Mouse (Mus musculus) left cerebral cortex, postnatal 10 days (tissue): Measurements from ENCODE around the gene Fam19a2. TPM values are rescaled to one million over a fixed set of nuclear protein-coding genes. Genes with fewer than 3 reads are reported as not detected.

Experiments used
- DNase-seq, 2 experiments: peaks; one replicate each; pipeline ENCODE4 v3.0.0; 2021 to 2022; ENCODE audit warnings: low spot score in 2 of 2, mixed read lengths in 1 of 2; ENCODE audit errors: extremely low spot score in 1 of 2
- intact Hi-C: fragments of 180-260 bp; cut with DNase I; formaldehyde crosslinking; loops from one replicate; pipeline ENCODE4 v1.15.1; 2025
- total RNA-seq, 2 experiments: library from RNA; stranded (reverse); gene quantifications; 2 replicates each; pipeline ENCODE4 v1.2.3; 2021

Gene Fam19a2
- total RNA-seq, 2 experiments from 2014 or later, result 93.2 to 99.7 TPM

DNA sequence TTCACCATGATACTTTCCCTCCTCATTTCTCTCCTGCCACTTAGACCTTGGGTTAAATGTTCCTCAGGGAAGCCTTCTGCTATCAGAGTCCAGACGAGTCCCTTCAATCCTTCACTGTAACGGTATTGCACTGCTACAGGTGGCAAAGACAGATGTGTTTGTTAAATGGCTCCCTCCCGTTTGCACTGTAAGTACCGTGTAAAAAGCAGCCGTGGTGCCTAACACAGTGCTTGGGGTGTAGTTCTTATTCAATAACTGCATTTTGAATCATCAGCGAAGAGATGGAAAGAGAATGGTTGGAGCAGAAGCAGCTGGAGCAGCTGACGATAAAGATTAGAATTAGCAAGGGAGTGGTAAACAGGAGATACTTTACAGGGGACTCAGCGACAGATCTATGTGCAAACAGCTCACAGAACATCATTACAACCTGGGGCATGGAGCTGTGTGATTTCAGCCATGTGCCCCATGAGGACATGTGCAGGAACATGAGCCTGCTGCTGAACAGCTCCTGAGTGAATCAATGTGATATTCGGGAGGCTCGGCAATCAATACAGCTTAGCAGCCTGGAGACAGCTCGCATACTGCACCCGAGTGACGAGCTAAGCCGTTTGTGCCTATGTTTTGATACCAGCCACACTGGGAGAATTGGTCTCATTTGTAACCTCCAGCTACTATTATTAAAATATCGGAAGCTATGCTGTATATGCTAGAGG, 103.5 kb downstream of the Fam19a2 start:
- intact Hi-C loops, result no loop called here
- no peak for DNase-seq

DNA sequence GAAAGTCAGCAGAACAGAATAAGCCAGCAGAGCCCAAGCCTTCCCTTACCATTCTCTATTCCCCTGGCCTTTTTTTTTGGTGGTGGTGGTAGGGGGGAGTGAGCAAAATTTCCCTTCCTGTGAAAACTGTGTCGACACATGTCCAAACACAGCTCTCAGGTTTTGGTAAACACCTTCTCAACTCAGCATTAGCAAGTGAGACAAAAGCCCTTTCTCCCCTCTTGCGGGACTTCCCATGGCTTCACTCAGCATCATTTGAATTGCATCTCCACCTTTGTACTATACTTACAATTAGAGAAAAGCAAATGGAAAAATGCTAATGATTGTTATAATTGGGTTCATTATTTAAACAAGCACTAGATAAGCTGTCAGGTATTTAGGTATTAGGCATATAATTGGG, 119.5 kb downstream of the Fam19a2 start:
- no peak for DNase-seq
- intact Hi-C loops, result no loop called here

DNA sequence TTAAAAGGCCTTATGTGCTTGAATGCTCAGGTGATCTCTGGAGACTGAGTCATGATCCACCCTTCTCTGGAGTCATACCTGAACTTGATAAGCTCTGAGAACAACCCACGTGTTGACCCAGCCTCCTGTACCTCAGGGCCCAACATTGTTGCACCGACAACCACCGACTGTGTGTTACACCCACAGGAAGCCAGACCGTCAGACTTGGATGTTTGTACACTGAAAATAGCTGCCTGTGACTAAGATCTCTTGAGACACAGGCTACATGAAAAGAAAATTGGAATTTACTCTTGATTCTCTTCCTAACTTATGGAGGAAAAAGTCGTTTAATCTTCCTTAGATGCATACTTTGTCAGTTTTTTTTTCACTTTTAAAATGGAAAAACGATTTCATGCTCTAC, 121.8 kb downstream of the Fam19a2 start:
- intact Hi-C loops, result no loop called here
- no peak for DNase-seq

DNA sequence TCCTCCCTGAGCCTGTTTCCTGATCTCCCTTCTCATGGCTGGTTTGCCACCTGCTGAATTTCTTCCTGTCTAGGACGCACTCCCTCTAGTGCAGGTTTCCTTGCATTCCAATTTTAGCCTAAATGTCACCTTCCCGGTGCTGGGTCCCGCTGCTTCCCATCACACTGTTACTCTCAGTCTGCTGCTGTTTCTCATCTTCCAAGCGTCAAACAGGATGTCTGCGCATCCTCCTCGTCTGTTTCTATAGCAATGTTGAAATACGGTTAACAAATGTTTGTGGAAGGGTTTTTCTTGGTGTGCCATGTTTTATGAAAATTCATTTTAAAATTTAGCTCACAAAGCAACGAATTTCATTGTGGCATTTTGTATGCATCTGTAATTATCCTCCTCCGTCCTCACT, 131.6 kb downstream of the Fam19a2 start:
- intact Hi-C loops, result no loop called here

DNA sequence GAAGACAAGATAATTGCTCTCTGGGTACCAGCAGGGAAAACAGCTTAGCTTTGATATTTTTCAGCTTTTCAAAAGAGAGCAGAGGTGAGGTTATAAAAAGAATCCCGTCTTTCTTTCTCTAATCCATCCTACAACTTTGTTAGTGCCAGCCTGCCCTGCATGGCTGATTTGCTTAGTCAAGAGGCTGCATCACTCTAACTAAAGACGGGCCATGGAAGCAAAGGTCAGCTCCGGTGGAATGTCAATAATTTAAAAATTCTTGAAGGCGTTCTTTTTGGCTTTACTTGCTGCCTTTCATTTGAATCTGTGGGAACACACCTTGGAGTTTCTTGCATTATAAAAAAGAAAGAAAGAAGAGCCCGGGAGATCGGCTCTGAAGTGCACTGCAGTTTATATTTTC, 134.3 kb downstream of the Fam19a2 start:
- no peak for DNase-seq
- intact Hi-C loops, result no loop called here

More for the DNA sequence above, 131.6 kb downstream of the Fam19a2 start:
- DNase-seq, result peak in 1 of 2 experiments; percentile 18

DNA sequence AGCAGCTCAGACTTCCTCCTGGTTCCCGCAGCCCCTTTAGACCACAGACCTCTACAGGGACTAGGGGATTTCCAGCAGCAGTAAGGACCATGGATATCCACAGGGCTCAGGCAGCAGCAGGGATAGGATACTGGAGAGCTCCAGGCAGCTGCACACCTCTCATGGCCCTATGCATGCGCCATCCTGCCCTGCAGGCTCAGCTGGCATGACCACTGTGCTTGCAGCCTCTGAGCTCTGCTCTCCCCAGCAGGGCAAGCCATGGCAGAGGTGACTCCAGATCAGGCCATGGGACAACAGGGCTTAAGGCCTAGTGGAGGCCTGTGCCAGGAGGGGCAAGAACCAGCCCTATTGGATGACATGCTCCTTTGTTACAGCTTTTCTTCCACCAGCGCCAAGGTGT, 137.4 kb downstream of the Fam19a2 start:
- DNase-seq, result peak in 1 of 2 experiments; percentile 19
- intact Hi-C loops, result no loop called here

DNA sequence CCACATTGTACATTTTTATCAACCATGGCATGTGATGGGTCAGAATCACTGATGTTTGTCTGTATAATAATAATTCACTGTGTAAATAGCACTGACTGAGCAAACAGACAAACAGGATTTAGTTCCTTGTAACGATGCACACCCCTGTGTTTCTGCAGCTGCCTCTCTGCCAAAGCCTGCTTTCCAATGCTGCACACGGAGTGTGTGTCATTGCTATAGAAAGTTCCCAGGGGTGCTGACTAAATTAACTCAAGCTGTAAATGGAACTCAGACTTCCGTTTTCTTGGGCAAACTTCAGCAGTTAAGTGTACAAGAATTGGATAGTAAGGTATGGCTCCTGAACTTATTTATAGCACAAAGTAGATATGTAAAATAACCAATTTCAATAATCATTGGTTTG, 138.7 kb downstream of the Fam19a2 start:
- intact Hi-C loops, result no loop called here
- no peak for DNase-seq

DNA sequence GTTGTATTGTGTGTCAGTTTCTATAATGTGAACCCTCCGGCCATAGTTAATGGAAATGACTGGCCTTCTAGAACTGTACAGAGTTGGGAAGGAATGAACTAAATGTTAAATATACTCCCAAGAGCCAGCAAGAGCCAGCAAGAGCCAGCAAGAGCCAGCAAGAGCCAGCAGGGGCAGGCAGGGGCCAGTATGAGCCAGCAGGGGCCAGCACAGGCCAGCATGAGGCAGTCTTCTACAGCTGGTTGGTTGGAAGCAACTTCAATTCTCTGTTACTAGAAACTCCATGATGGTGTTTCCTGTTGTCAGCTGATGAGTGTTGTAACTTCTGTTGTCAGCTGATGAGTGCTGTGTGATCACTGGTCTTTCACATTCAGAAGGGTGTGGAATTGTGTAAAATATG, 151.2 kb downstream of the Fam19a2 start:
- DNase-seq, result no peak
- intact Hi-C loops, result no loop called here

DNA sequence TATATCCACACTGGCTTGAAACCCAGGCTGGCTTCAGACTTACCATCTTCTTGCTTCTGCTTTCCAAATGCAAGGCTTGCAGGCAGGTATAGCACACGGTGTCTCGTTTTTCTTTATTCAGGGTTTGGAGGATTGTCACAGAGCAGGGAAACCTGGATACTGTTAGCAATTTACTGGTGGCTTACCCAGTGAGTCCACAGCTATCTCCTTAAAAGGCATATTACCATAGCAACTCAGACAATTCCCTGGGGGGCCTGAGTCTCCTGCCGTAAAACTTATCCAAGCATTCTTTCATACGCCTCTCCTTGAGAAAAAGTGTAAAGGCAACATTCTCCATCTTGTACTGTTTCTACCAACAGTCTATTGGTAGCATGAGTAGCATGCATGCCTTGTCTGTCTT, 152.2 kb downstream of the Fam19a2 start:
- intact Hi-C loops, result no loop called here
- no peak for DNase-seq

DNA sequence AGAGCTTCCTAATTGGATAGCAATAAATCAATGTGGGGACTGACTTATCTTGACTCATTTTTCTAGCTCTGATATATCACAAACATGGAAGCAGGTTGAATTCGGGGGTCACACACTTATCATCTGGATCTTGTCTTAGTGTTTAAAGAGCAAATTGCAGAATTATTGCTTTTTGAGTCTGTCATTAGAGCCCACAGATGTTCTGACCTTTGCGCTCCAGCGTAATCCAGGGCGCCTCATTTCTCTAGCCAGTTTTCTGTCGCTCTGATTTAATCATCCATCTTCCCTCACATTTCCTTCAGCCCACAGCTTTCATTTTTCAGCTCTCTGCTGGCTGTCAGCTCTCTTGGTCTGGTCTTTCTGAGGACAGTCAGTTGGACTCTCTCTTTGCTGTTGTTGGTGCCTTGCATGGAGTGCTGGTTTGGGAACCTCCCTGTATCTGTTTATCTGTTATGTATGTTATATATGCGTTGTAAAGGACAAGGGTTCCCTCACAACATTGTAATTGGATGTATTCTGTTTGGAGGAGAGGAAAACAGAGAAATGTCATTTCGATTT, 154.9 kb downstream of the Fam19a2 start:
- intact Hi-C loops, result no loop called here
- no peak for DNase-seq

DNA sequence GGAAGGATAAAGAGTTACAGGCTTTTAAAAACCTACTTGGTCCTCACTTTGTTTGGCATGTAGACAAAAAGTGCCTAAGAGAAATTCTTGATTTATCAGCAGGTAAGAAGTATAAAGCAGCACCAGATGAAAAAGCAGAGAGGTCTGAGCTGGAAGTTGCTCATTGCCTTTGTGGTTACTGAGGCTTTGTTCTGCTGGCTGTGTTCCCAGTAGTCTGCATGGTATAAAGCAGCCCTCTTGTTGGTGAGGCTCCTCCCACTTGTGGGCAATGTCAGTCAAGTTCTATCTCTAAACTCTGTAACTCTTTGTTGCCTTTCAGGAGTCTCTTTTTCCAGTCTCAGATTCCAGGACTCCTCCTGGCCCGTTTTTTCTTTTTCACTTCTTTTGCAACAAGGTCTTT, 156.5 kb downstream of the Fam19a2 start:
- intact Hi-C loops, result no loop called here
- DNase-seq, result peak in 1 of 2 experiments; percentile 16

DNA sequence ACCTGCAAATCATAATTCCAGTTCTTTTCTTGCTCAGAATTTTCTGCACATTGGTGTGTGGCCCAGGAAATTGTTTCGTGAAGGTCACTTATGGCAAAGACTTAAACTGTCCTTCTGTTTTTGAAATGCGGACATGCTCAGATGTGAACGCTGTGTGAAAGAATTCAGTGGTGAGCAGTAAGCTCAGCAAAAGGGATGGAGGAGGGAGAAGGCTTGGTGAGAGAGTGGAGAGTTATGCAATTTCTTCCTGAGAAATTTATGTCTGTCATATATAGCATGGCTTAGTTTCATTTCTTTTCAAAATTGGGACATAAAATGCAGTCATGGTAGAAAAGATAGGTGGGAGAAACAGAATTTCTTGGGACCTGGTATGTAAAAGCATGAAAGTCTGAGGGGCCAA, 160.7 kb downstream of the Fam19a2 start:
- intact Hi-C loops, result no loop called here
- no peak for DNase-seq

DNA sequence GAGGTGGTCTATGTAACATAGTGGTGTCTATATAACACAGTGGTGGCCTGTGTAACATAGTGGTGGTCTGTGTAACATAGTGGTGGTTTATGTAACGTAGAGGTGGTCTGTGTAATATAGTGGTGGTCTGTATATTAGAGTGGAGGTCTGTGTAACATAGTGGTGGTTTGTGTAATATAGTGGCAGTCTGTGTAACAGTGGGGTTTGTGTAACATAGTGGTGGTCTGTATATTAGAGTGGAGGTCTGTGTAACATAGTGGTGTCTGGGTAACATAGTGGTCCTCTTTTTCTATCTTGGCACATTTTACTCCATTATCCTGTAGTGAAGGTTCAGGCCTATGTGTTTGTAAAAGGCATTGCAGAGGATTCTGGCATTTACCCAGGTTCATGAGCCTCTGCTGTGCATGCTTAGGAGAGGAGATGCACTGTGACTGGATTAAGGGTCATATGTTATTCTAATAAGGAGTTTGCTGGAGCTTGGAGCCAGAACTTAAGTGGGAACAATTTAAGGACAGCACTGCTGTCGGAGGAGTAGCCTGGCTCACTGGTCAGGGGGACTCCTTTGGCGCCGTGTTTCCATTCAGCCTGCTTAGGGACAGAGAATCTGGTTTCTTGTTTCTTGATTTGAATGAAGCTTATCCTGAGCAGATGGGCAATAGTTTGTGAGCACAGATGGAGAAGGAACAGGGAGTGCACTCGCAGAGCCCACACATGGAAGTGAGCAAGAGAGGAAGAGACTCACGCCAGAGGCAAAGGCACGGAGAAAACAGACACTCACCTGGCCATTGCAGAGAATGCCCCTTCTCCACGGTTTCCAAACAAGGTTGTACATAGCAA, 162.9 kb downstream of the Fam19a2 start:
- intact Hi-C loops, result no loop called here
- DNase-seq, result peak in 1 of 2 experiments; percentile 36

DNA sequence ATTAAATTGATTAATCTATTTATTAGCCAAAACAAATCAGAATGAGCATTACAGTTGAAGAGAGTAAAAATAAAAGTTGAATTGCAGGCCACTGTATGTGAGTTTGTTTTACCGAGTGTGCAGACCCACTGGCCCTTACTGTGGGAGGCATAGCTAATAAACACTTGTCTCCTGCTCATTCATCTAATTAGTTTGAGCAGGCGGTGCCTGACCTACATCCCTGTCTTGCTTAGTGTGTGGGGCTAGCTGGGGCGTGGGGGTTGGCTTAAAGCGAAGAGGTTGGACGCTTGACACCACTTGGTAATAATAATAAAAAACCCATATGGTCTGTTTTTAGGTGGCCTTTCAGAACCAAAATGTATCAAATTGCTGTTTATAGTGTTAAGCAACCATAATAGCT, 167.8 kb downstream of the Fam19a2 start:
- no peak for DNase-seq
- intact Hi-C loops, result no loop called here

DNA sequence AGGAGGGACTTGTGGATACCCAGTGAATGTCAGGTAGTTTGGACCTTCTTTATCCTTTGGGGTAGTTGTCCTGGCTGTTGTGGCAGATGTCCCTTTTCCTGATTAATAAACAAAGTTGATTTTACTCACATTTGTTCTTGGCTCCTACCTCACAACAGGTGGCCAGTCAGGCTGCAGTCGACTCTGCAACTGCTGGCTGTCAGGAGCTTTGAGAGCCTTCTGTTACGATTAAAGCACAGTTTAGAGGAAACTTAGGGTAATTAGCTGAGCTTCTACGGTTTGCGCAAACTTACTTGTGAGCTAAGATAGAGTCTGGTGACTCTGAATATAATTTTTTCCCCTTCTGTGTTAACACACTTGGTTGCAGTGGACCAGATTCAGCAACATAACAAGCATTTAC, 173.8 kb downstream of the Fam19a2 start:
- no peak for DNase-seq
- intact Hi-C loops, result no loop called here

DNA sequence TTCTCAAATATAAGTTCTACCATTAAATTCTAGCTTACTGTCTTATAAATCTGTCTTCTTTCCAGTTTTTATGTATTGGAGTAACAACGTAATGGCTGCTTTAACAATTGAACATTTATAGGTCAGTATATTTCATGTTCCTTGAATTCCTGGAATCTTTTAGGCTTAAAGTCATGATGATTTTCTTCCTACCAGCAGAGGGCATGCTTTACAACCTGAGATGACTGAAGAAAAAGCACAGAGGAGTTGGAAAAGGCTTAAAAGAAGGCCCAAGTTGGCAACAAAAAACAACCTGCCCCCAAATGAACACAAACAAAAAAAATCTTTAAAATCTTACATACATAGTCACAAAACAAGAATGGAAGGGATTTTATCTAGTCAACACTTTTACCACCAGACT, 193.0 kb downstream of the Fam19a2 start:
- intact Hi-C loops, result no loop called here
- DNase-seq, result no peak

DNA sequence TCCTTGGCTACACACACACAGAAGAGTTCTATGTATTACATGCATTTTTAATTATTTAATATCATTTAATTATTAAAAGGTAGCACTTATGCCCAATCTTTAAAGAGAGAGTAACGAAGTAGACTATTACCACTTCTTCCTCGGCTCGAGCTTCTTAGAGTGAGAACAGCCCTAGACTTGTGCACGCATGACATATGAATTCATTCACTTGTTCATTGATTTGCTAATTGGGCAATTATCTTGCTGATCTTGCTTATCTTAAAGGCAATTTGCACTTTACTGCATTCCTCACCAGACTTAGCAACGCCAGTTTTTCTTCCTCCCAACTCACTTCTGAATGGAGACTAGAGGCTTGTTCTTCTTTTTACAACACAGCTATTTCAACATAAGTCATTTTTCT, 196.7 kb downstream of the Fam19a2 start:
- intact Hi-C loops, result no loop called here
- no peak for DNase-seq

DNA sequence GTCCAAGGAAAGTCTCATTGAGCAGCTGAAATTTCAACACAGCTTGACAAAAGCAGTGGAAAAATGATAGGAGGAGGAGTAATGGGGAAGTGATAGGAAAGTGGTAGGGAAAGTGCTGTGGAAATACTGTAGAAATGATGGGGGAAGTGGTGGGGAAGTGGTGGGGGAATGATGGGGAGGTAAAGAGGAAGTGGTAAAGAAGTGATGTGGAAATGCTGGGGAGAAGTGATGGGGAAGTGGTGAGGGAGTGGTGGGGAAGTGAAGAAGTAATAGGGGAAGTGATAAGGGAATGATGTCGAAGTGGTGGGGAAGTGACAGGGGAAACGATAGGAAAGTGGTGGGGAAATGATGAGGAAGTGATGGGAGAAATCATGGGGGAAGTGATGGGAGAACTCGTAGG, 198.5 kb downstream of the Fam19a2 start:
- intact Hi-C loops, result no loop called here
- no peak for DNase-seq

DNA sequence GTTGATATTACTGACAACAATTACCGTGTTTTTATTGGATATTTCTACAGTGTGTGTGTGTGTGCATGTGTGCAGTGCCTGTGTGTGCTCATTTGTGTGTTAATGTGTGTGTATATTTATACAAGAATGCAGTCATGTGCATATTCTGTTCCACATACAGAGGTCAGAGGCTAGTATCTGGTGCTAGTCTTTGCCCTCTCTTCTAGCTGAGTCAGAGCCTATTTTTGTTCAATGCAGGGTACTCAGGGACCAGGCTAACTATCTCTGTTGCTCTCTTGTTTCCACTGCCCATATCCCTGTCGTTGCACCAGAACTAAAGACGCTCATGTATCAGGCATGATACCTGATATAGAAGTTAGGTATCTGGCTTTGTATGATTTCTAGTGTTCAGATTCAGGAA, 251.0 kb downstream of the Fam19a2 start:
- intact Hi-C loops, result no loop called here
- no peak for DNase-seq

DNA sequence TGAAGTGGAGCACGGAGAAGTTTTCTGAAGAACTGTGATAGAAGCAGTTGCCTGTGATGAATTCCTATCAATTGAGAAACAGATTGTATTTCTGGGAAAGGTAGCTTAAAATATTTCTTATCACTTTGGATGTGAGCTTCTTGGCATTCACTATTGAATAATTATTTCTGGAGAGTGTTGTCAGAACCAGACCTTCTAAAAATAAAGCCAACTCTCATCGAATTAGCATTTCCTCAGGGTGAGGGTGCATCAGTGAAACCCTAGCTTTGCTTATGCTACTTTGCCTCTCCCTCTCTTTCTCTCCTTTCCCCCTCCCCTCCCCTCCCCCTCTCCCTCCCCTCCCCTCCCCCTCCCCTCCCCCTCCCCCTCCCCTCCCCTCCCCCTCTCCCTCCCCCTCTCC, 256.8 kb downstream of the Fam19a2 start:
- intact Hi-C loops, result no loop called here
- DNase-seq, result no peak
